Mouse (Mus musculus): Measurements from ENCODE around the gene Acd. TPM values are rescaled to one million over a fixed set of nuclear protein-coding genes. Genes with fewer than 3 reads are reported as not detected.
A peak's percentile ranks its signal among the peaks of the same experiment; 100 is the strongest.

The Acd gene
- polyA plus RNA-seq, 2 experiments = 52.8 to 62.0 TPM

DNA sequence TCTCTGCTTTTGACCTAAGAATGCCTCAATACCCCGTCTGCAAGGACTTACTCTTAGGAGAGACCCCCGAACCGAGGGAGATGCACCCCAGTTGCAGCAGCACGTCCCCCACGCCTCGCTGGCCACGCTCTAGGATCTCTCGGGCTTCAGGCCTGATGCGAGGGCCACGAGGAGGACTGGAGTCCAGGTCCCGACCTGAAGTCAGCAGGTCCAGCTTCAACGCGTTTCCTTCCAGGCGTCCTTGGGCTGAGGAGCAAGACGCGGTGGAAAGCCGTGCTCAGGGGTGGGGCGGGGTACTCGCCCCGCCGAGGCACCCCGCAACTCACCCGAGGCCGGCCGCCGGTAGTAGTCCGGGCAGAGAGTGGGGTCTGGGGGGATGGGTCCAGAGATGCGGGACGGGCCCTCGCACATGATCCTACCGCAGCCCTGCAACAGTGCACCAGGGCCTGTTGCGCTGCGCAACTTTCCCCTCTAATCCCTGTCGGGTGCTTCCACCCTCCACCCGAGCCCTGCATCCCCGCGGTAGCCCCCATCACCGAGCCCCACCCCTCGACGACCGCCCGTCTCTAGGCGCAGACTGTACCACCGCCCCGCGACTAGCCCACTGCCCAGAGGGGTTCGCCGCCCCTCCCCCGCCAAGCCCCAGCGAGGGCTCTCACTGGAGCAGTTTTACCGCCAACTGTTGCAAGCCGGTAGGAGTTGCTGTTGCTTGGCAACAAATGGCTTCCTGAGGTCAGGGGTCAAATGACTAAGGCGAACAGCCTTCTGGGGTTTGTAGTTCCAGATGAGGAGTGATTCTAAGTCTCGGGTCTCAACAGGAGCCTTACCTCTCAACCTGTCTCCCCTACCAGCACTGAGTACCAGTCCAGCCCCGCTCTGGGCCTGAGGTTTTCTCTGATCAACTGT is 6.8 kb upstream of the Acd start, which contains the start of the genes 4933405L10Rik and Enkd1:
Gene 4933405L10Rik (plus strand): TSS at position 158 of the 906 bp plus-strand sequence.
Gene Enkd1 (minus strand): TSS at position 713 of the 906 bp plus-strand sequence.
- peak; percentile 92 for ATAC-seq (ENCODE audit: low FRiP score, low read depth)
- Histone ChIP-seq H3K27me3 (ENCODE audit: control insufficient read depth, insufficient read depth, low read length) (no peaks in the 10 kb centered on the region), H3K4me2 (replicated peaks; ENCODE audit: low read depth, low read length, severe bottlenecking) (peak within 1 kb of the TSS; percentile 61), H3K9me3 (ENCODE audit: control insufficient read depth, low read length) (no peaks in the 10 kb centered on the region), H3K4me1 (ENCODE audit: control insufficient read depth, insufficient read depth, low read length) (peaks cover 9% of the 10 kb centered on the region; the same call in 1 of the 2 replicates), H3K9ac (ENCODE audit: low read depth, low read length, severe bottlenecking) (peak within 1 kb of the TSS; percentile 69), H3K36me3 (ENCODE audit: control insufficient read depth, insufficient read depth, low read length) (peaks cover 16% of the 10 kb centered on the region), H3K4me3 (replicated peaks; ENCODE audit: low read length) (peak within 1 kb of the TSS; percentile 76), H3K27ac (replicated peaks; ENCODE audit: low read depth, low read length) (no peak within 1 kb of the TSS)
- DNase-seq (ENCODE audit: low spot score) = peak; percentile 95
- 1% methylated on average over 50 of the region's 55 CpGs for WGBS
- 0 out of 2 replicates have a peak, but pooled peaks have one; percentile 12 for TF ChIP-seq POLR2A (IDR thresholded peaks at IDR 0.05; ENCODE audit: borderline replicate concordance, extremely low read depth, insufficient read depth, insufficient read length)

DNA sequence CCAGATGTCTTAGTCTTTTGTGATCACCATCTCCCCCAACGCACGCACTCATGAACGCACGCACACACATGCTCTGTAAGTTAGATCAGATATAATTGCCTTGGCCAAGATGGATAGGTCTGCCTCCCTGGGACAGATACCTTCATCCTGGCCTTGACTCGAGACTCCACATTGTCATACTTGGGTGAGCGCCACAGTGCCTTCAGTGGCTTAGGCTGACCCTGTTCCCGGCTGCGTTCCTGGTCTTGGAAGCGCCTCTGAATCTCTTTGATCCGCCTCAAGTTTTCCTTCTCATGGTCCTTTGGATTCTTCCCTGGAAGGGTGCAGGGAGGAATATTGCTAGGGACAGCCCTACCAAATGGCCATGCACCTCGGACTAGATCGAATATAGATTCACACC is 5.5 kb upstream of the Acd start:
- Histone ChIP-seq H3K4me2 (replicated peaks; ENCODE audit: low read depth, low read length, severe bottlenecking) (peak overlapping the region; percentile 61; the same call in 1 of the 2 replicates), H3K27ac (replicated peaks; ENCODE audit: low read depth, low read length) (no peak overlapping the region), H3K36me3 (ENCODE audit: control insufficient read depth, insufficient read depth, low read length) (peaks cover 16% of the 10 kb centered on the region), H3K4me3 (replicated peaks; ENCODE audit: low read length) (no peak overlapping the region), H3K9ac (ENCODE audit: low read depth, low read length, severe bottlenecking) (no peak overlapping the region), H3K27me3 (ENCODE audit: control insufficient read depth, insufficient read depth, low read length) (no peaks in the 10 kb centered on the region), H3K4me1 (ENCODE audit: control insufficient read depth, insufficient read depth, low read length) (peaks cover 15% of the 10 kb centered on the region; the same call in 1 of the 2 replicates), H3K9me3 (ENCODE audit: control insufficient read depth, low read length) (no peaks in the 10 kb centered on the region)
- ATAC-seq (ENCODE audit: low FRiP score, low read depth) (no peak), DNase-seq (ENCODE audit: low spot score) (no peak)
- TF ChIP-seq POLR2A (IDR thresholded peaks at IDR 0.05; ENCODE audit: borderline replicate concordance, extremely low read depth, insufficient read depth, insufficient read length) = no peak
- WGBS = 80% methylated on average over 12 of the region's 12 CpGs

DNA sequence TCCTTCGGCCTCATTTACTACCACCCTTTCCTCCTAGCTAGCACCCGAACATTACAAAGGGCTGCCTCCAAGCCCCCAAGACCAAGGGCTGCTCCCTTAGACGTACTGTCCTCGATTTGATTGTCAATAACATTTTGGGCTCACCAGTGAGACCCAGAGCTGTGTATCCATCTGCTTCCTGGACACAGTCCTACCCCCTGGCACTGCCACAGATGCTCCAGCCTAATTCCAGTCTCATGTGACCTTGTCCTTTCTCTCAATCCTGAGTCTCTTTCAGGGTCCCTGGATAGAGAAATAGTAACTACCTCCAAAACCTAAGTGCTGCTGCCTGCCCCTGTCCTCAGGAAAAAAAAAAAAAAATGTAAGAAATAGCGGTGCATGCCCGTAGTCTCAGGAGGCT is 4.1 kb upstream of the Acd start:
- WGBS = 87% methylated on average over 6 of the region's 6 CpGs
- Histone ChIP-seq H3K4me1 (ENCODE audit: control insufficient read depth, insufficient read depth, low read length) (peaks cover 15% of the 10 kb centered on the region; the same call in 1 of the 2 replicates), H3K27ac (replicated peaks; ENCODE audit: low read depth, low read length) (no peak overlapping the region), H3K36me3 (ENCODE audit: control insufficient read depth, insufficient read depth, low read length) (peaks cover 16% of the 10 kb centered on the region), H3K4me2 (replicated peaks; ENCODE audit: low read depth, low read length, severe bottlenecking) (no peak overlapping the region), H3K9ac (ENCODE audit: low read depth, low read length, severe bottlenecking) (no peak overlapping the region), H3K4me3 (replicated peaks; ENCODE audit: low read length) (no peak overlapping the region), H3K9me3 (ENCODE audit: control insufficient read depth, low read length) (no peaks in the 10 kb centered on the region), H3K27me3 (ENCODE audit: control insufficient read depth, insufficient read depth, low read length) (no peaks in the 10 kb centered on the region)
- no peak for TF ChIP-seq POLR2A (IDR thresholded peaks at IDR 0.05; ENCODE audit: borderline replicate concordance, extremely low read depth, insufficient read depth, insufficient read length)
- DNase-seq (ENCODE audit: low spot score) (no peak), ATAC-seq (ENCODE audit: low FRiP score, low read depth) (no peak)

DNA sequence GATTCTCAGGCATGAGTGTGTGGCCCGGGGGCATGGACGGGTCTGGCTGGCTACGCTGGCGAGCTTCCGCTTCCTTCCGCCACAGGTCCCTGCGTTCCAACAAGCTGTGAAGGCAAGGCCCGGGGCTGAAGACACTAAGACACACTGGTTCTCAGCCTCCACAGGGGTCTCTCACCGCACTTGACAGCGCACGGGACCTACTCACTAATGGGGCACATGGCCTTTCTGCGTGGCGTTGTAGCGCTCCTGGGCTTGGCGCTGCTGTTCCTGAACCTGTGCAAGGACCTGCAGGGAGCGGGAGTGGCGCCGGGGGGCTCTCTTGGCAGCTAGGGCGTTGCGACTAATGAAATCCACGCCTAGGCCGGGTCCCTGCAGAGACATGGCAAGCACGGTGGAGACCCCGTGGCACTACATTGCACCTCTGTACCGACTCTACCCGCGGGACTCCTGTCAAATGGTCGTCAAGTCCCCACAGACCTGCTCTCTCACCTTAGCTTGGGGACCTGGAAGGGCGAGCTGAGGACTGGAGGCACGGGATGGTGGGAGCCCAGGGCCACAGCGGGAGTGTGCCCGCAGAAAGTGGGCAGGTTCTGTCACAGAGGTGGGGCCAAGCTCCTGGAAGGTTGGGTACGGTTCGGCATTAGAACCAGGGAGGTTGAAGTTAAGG is 3.4 kb upstream of the Acd start:
- H3K9ac ChIP-seq (ENCODE audit: low read depth, low read length, severe bottlenecking) = no peak overlapping the region
- no peak for ATAC-seq (ENCODE audit: low FRiP score, low read depth)
- H3K27me3 ChIP-seq (ENCODE audit: control insufficient read depth, insufficient read depth, low read length) = no peaks in the 10 kb centered on the region
- H3K4me2 ChIP-seq (replicated peaks; ENCODE audit: low read depth, low read length, severe bottlenecking) = no peak overlapping the region
- H3K9me3 ChIP-seq (ENCODE audit: control insufficient read depth, low read length) = no peaks in the 10 kb centered on the region
- no peak for DNase-seq (ENCODE audit: low spot score)
- H3K27ac ChIP-seq (replicated peaks; ENCODE audit: low read depth, low read length) = no peak overlapping the region
- 91% methylated on average over 33 of the region's 34 CpGs for WGBS
- TF ChIP-seq POLR2A (IDR thresholded peaks at IDR 0.05; ENCODE audit: borderline replicate concordance, extremely low read depth, insufficient read depth, insufficient read length) = no peak
- peaks cover 16% of the 10 kb centered on the region for H3K36me3 ChIP-seq (ENCODE audit: control insufficient read depth, insufficient read depth, low read length)
- H3K4me3 ChIP-seq (replicated peaks; ENCODE audit: low read length) = no peak overlapping the region
- H3K4me1 ChIP-seq (ENCODE audit: control insufficient read depth, insufficient read depth, low read length) = peaks cover 15% of the 10 kb centered on the region; the same call in 1 of the 2 replicates

DNA sequence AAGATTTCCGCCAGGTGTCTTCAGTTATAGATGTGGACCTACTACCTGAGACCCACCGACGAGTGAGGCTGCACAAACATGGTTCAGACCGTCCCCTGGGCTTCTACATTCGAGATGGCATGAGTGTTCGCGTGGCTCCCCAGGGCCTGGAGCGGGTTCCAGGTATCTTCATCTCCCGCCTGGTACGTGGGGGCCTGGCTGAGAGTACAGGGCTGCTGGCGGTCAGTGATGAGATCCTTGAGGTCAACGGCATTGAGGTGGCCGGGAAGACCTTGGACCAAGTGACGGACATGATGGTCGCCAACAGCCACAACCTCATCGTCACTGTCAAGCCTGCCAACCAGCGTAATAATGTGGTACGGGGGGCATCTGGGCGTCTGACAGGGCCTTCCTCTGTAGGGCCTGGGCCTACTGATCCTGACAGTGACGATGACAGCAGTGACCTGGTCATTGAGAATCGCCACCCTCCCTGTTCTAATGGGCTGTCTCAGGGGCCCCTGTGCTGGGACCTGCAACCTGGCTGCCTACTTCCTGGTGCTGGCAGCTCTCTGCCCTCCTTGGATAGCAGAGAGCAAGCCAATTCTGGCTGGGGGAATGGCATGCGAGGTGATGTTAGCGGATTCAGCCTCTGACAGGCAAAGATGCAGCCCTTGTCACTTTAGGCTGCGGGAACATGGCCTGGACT is 2.0 kb upstream of the Acd start:
- H3K4me2 ChIP-seq (replicated peaks; ENCODE audit: low read depth, low read length, severe bottlenecking) = no peak overlapping the region
- no peak overlapping the region for H3K4me3 ChIP-seq (replicated peaks; ENCODE audit: low read length)
- no peaks in the 10 kb centered on the region for H3K9me3 ChIP-seq (ENCODE audit: control insufficient read depth, low read length)
- no peak overlapping the region for H3K27ac ChIP-seq (replicated peaks; ENCODE audit: low read depth, low read length)
- H3K36me3 ChIP-seq (ENCODE audit: control insufficient read depth, insufficient read depth, low read length) = peaks cover 26% of the 10 kb centered on the region
- peaks cover 15% of the 10 kb centered on the region; the same call in 1 of the 2 replicates for H3K4me1 ChIP-seq (ENCODE audit: control insufficient read depth, insufficient read depth, low read length)
- H3K9ac ChIP-seq (ENCODE audit: low read depth, low read length, severe bottlenecking) = no peak overlapping the region
- 89% methylated on average over 24 of the region's 24 CpGs for WGBS
- ATAC-seq (ENCODE audit: low FRiP score, low read depth) (no peak), DNase-seq (ENCODE audit: low spot score) (no peak)
- H3K27me3 ChIP-seq (ENCODE audit: control insufficient read depth, insufficient read depth, low read length) = no peaks in the 10 kb centered on the region
- no peak for TF ChIP-seq POLR2A (IDR thresholded peaks at IDR 0.05; ENCODE audit: borderline replicate concordance, extremely low read depth, insufficient read depth, insufficient read length)
